ENCODE assay signal across 9 mouse cellular contexts in genomic region chr4:126465843-126466242, GRCm38 (mm10). TPM values are rescaled to one million over a fixed set of nuclear protein-coding genes. Genes with fewer than 3 reads are reported as not detected.
DNase-seq lines count a peak whose midpoint lies in the region; ATAC-seq and TF ChIP-seq lines count a peak whose summit lies in the region.
"Had no signal": no experiment of that assay in that cellular context is flagged by ENCODE, and none has a peak within 500 bp of the region (broad histone marks: within the 10 kb centered on the region; RNA-seq: fewer than 3 reads in every experiment).

No protein-coding gene starts in this region.

- no peaks in the 10 kb centered on the region for H3K9me3 ChIP-seq in lung, embryonic 15.5 days
- H3K9me3 ChIP-seq in heart, embryonic 15.5 days (replicated peaks), result no peaks in the 10 kb centered on the region
- H3K9me3 ChIP-seq in limb, embryonic 10.5 days (replicated peaks), result no peaks in the 10 kb centered on the region
- no peaks in the 10 kb centered on the region for H3K9me3 ChIP-seq in neural tube, embryonic 11.5 days (ENCODE audit: control insufficient read depth, low read length)
- H3K9me3 ChIP-seq: liver, embryonic 15.5 days had no signal

- H3K27ac ChIP-seq in lung, embryonic 15.5 days, result peak overlapping the region; percentile 38; the same call in 1 of the 2 replicates
- 0 out of 2 replicates have a peak overlapping the region, but pooled peaks have one; percentile 32 for H3K27ac ChIP-seq in cortical plate, adult 2 months (ENCODE audit: insufficient read depth, low read length)
- no peak overlapping the region for H3K27ac ChIP-seq in heart, embryonic 15.5 days
- H3K27ac ChIP-seq in limb, embryonic 10.5 days, result peak overlapping the region; percentile 65; the same call in 1 of the 2 replicates
- peak overlapping the region; percentile 96 for H3K27ac ChIP-seq in neural tube, embryonic 11.5 days (ENCODE audit: low read depth, low read length)
- H3K27ac ChIP-seq: liver, embryonic 15.5 days had no signal

- no peak for TF ChIP-seq POLR2A in cortical plate, adult 2 months (IDR thresholded peaks at IDR 0.05; ENCODE audit: extremely low read depth, insufficient read depth, low read length)

- no peak overlapping the region for H3K9ac ChIP-seq in lung, embryonic 15.5 days
- 0 out of 2 replicates have a peak overlapping the region, but pooled peaks have one; percentile 19 for H3K9ac ChIP-seq in heart, embryonic 15.5 days
- peak overlapping the region; percentile 98 for H3K9ac ChIP-seq in neural tube, embryonic 11.5 days (ENCODE audit: low read length)
- H3K9ac ChIP-seq: liver, embryonic 15.5 days had no signal

- H3K4me1 ChIP-seq in lung, embryonic 15.5 days, result peaks cover 44% of the 10 kb centered on the region
- H3K4me1 ChIP-seq in cortical plate, adult 2 months (ENCODE audit: control insufficient read depth, insufficient read depth, low read length), result peaks cover 3% of the 10 kb centered on the region
- H3K4me1 ChIP-seq in heart, embryonic 15.5 days (replicated peaks), result peaks cover 37% of the 10 kb centered on the region
- H3K4me1 ChIP-seq in limb, embryonic 10.5 days, result peaks cover 46% of the 10 kb centered on the region
- peaks cover 37% of the 10 kb centered on the region for H3K4me1 ChIP-seq in neural tube, embryonic 11.5 days (ENCODE audit: control insufficient read depth, insufficient read depth, low read length)

- 12% methylated on average over 8 of the region's 8 CpGs for WGBS in lung, embryonic 15.5 days
- WGBS in heart, embryonic 15.5 days, result 23% methylated on average over 8 of the region's 8 CpGs
- 7% methylated on average over 8 of the region's 8 CpGs for WGBS in limb, embryonic 10.5 days
- WGBS in neural tube, embryonic 11.5 days, result 4% methylated on average over 8 of the region's 8 CpGs

- ATAC-seq in lung, embryonic 15.5 days (ENCODE audit: borderline replicate concordance, extremely low read depth, low FRiP score, low TSS enrichment), result peak; percentile 19
- no peak for ATAC-seq in heart, embryonic 15.5 days (replicated peaks; ENCODE audit: insufficient number of reproducible peaks, insufficient read depth, low FRiP score, low read depth)
- peak; percentile 68 for ATAC-seq in neural tube, embryonic 11.5 days (ENCODE audit: insufficient read depth, low FRiP score, low TSS enrichment)

- no peaks in the 10 kb centered on the region for H3K27me3 ChIP-seq in lung, embryonic 15.5 days
- H3K27me3 ChIP-seq in heart, embryonic 15.5 days, result no peaks in the 10 kb centered on the region
- H3K27me3 ChIP-seq in limb, embryonic 10.5 days (ENCODE audit: low read depth, poor library complexity, severe bottlenecking), result no peaks in the 10 kb centered on the region
- no peaks in the 10 kb centered on the region for H3K27me3 ChIP-seq in neural tube, embryonic 11.5 days (ENCODE audit: control insufficient read depth, insufficient read depth, low read length)
- H3K27me3 ChIP-seq: liver, embryonic 15.5 days had no signal

- no peak for TF ChIP-seq CTCF in cortical plate, adult 2 months (IDR thresholded peaks at IDR 0.05; ENCODE audit: extremely low read depth, insufficient read depth, low read length)

- no peaks in the 10 kb centered on the region for H3K36me3 ChIP-seq in lung, embryonic 15.5 days
- H3K36me3 ChIP-seq in heart, embryonic 15.5 days, result no peaks in the 10 kb centered on the region
- peaks cover 4% of the 10 kb centered on the region; the same call in 1 of the 2 replicates for H3K36me3 ChIP-seq in limb, embryonic 10.5 days
- H3K36me3 ChIP-seq in neural tube, embryonic 11.5 days (ENCODE audit: control insufficient read depth, insufficient read depth, low read length), result no peaks in the 10 kb centered on the region
- H3K36me3 ChIP-seq: liver, embryonic 15.5 days had no signal

- peak overlapping the region; percentile 64 for H3K4me2 ChIP-seq in lung, embryonic 15.5 days
- H3K4me2 ChIP-seq in heart, embryonic 15.5 days, result peak overlapping the region; percentile 15; the same call in 1 of the 2 replicates
- H3K4me2 ChIP-seq in neural tube, embryonic 11.5 days (ENCODE audit: low read depth), result peak overlapping the region; percentile 60
- H3K4me2 ChIP-seq: liver, embryonic 15.5 days had no signal

- peak overlapping the region; percentile 10; the same call in 1 of the 2 replicates for H3K4me3 ChIP-seq in lung, embryonic 15.5 days
- no peak overlapping the region for H3K4me3 ChIP-seq in cortical plate, adult 2 months (ENCODE audit: insufficient read depth, low read length)
- no peak overlapping the region for H3K4me3 ChIP-seq in heart, embryonic 15.5 days
- H3K4me3 ChIP-seq in limb, embryonic 10.5 days, result peak overlapping the region; percentile 9; the same call in 1 of the 2 replicates
- H3K4me3 ChIP-seq in neural tube, embryonic 11.5 days (ENCODE audit: low read depth, low read length), result peak overlapping the region; percentile 97
- H3K4me3 ChIP-seq: liver, embryonic 15.5 days had no signal

- DNase-seq in lung, postnatal 25 days (ENCODE audit: low spot score), result no peak
- peak; percentile 49 for DNase-seq in limb, embryonic 10.5 days (ENCODE audit: low spot score)
- DNase-seq in neural tube, embryonic 11.5 days (ENCODE audit: low spot score), result peak; percentile 92
- no peak for DNase-seq in urinary bladder, postnatal 36 days (ENCODE audit: low spot score in 2 of 2)
- DNase-seq in ovary, postnatal 14 days (ENCODE audit: low spot score), result no peak

RNA-seq across cellular contexts. Expression of gene Ago1, which starts 2.5 kb away (rescaled TPM):
- 6.0 and 6.7 TPM in 2 replicates for polyA plus RNA-seq in lung, embryonic 15.5 days (2015; fragmentation: Nextera tagmentation; extraction: Ambion mirVana)
- 28.0 and 31.8 TPM in 2 replicates for polyA plus RNA-seq in cortical plate, adult 2 months (2012; rRNA removed)
- 1.9 and 2.5 TPM in 2 replicates for polyA plus RNA-seq in heart, embryonic 15.5 days (2015; fragmentation: Nextera tagmentation; extraction: Ambion mirVana)
- 4.8 and 5.9 TPM in 2 replicates for polyA plus RNA-seq in limb, embryonic 10.5 days (2016; fragmentation: Nextera tagmentation; extraction: Ambion mirVana)
- 23.2 and 26.3 TPM in 2 replicates for polyA plus RNA-seq in neural tube, embryonic 11.5 days (2014; fragmentation: Nextera tagmentation; extraction: Ambion mirVana)

RNA-seq across cellular contexts. Expression of gene Ago3, which starts 36.5 kb away (rescaled TPM):
- polyA plus RNA-seq in lung, embryonic 15.5 days (2015; fragmentation: Nextera tagmentation; extraction: Ambion mirVana), result 12.3 and 16.2 TPM in 2 replicates
- polyA plus RNA-seq in cortical plate, adult 2 months (2012; rRNA removed), result 11.3 and 11.4 TPM in 2 replicates
- polyA plus RNA-seq in heart, embryonic 15.5 days (2015; fragmentation: Nextera tagmentation; extraction: Ambion mirVana), result 11.5 and 13.9 TPM in 2 replicates
- 12.4 and 18.5 TPM in 2 replicates for polyA plus RNA-seq in limb, embryonic 10.5 days (2016; fragmentation: Nextera tagmentation; extraction: Ambion mirVana)
- polyA plus RNA-seq in neural tube, embryonic 11.5 days (2014; fragmentation: Nextera tagmentation; extraction: Ambion mirVana), result 9.8 and 14.6 TPM in 2 replicates

Comparison
In these comparisons a context has a peak if more than half of its experiments do, and no peak if none do; other contexts are left out.
1. H3K4me3 ChIP-seq: peak in lung, embryonic 15.5 days (single experiment), limb, embryonic 10.5 days (single experiment) and neural tube, embryonic 11.5 days (single experiment); none in cortical plate, adult 2 months (single experiment) and heart, embryonic 15.5 days (single experiment).
2. DNase-seq: peak in limb, embryonic 10.5 days (single experiment) and neural tube, embryonic 11.5 days (single experiment); none in lung, postnatal 25 days (single experiment), urinary bladder, postnatal 36 days (0 of 2) and ovary, postnatal 14 days (single experiment).
3. Peak in every context shown above with its lines, with median percentiles within 50 percentile points of each other: H3K4me2 ChIP-seq.